Mouse (Mus musculus) urinary bladder, postnatal 36 days (tissue): Measurements from ENCODE around the gene Med16.

Source experiments
- DNase-seq, 2 experiments: peaks; one replicate each; pipeline ENCODE4 v3.0.0; 2022; ENCODE audit warnings: low spot score in 2 of 2, mixed read lengths in 1 of 2

The Med16 gene

GRCm38 (mm10) chr10:79860079-79860911, 48.4 kb downstream of the Med16 start:
- no peak for DNase-seq

- no peak for DNase-seq
These were observed 49.6 kb downstream of the Med16 start for GRCm38 (mm10) chr10:79859116-79859515.

- DNase-seq = peak in 1 of 2 experiments; percentile 38
These were observed 50.2 kb downstream of the Med16 start for GRCm38 (mm10) chr10:79858416-79859074.

GRCm38 (mm10) chr10:79857894-79858293, 50.8 kb downstream of the Med16 start:
- no peak for DNase-seq

GRCm38 (mm10) chr10:79857452-79857811, 51.3 kb downstream of the Med16 start:
- DNase-seq = peak; percentile 57 to 72

- DNase-seq = no peak
These were observed 51.8 kb downstream of the Med16 start for GRCm38 (mm10) chr10:79856704-79857451.

GRCm38 (mm10) chr10:79856280-79856679, 52.4 kb downstream of the Med16 start:
- DNase-seq = no peak

GRCm38 (mm10) chr10:79855558-79856184, 53.1 kb downstream of the Med16 start:
- DNase-seq = no peak

GRCm38 (mm10) chr10:79854801-79855541, 53.8 kb downstream of the Med16 start:
- DNase-seq = peak in 1 of 2 experiments; percentile 62

GRCm38 (mm10) chr10:79853860-79854795, 54.6 kb downstream of the Med16 start, which contains the start of gene Ptbp1:
Ptbp1 (plus strand) TSS chr10:79854427.
- peak; percentile 98 to 99 for DNase-seq

GRCm38 (mm10) chr10:79853392-79853791, 55.3 kb downstream of the Med16 start:
- peak; percentile 91 to 96 for DNase-seq

- peak in 1 of 2 experiments; percentile 34 for DNase-seq
These were observed 55.9 kb downstream of the Med16 start for GRCm38 (mm10) chr10:79852827-79853226.

GRCm38 (mm10) chr10:79852107-79852789, 56.5 kb downstream of the Med16 start:
- DNase-seq = no peak

- DNase-seq = no peak
These were observed 57.1 kb downstream of the Med16 start for GRCm38 (mm10) chr10:79851653-79852052.

- DNase-seq = no peak
These were observed 58.6 kb downstream of the Med16 start for GRCm38 (mm10) chr10:79849941-79850628.

GRCm38 (mm10) chr10:79846553-79846952, 62.2 kb downstream of the Med16 start:
- DNase-seq = no peak
